Mouse (Mus musculus): Measurements from ENCODE around the gene Zbtb22.

DNA sequence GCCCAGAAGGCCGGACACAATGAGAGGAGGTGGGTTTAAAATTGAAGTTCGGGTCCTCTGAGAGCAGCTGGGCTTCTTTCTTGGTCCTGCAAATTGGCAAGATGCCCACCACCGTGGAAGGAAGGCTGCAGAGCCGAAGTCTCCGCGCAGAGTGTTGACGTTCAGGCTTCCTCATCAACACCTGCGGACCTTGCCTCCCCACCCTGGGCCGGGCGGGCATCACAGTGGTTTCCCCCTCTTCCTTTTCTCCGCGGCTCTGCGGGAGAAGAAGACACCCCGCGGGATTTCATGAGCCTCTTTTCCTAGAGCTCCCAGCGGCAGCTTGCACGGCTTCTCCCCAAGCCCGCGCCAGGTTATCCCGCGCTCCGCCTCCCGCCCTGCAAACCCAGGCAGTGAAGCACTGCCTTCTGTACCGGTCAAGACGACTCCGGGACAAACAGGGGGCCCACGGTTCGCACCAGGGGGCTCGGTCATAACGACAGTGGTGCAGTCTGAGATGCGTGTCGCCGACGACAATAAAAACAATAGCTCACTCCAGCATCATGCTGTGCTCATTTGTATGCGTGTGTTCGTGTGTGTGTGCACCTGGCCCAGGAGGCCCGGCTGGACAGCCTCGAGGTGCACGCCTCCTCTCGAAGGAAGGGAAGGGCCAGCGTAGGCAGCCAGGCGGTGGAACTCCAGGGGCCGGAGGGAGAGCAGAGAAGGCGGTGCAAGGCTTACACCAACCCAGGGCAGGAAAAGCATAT is 7.2 kb upstream of the Zbtb22 start:
- no peak for TF ChIP-seq EP300 (IDR thresholded peaks at IDR 0.05; ENCODE audit: low read depth)
- no peak for TF ChIP-seq CTCF (IDR thresholded peaks at IDR 0.05; ENCODE audit: low read depth)

All from heart, postnatal 0 days (tissue).